Mouse (Mus musculus) common myeloid progenitor, adult 5-6 weeks (primary cell): ENCODE results near the gene Mad1l1. TPM values are rescaled to one million over a fixed set of nuclear protein-coding genes. Genes with fewer than 3 reads are reported as not detected.
"Not testable (repeated sequence)": the region's sequence is repeated elsewhere in the genome, so short reads cannot be mapped to it uniquely, and the experiment has no call there.

Experiments used
- ATAC-seq: replicated peaks from 2 replicates; pipeline ENCODE4 v1.8.0; 2016; ENCODE audit warnings: low read depth, mild to moderate bottlenecking, moderate TSS enrichment, inconsistent platforms; ENCODE audit not compliant: poor library complexity, severe bottlenecking
- total RNA-seq: library from RNA; stranded (forward); fragments of 200-1000, 187-1606 nt; gene quantifications from 2 replicates; pipeline ENCODE4 v1.2.3, GENCODE M21; 2017

Mad1l1 gene
- total RNA-seq: 54.5 and 60.1 TPM in 2 replicates

- peak; percentile 92 for ATAC-seq
Measured at GRCm38 (mm10) chr5:140321042-140321755, at the start of gene Mad1l1, which contains the start of gene Nudt1. Gene Mad1l1, minus strand, starts transcription at chr5:140321552. Gene Nudt1, plus strand, starts transcription at chr5:140321656.

GRCm38 (mm10) chr5:140370446-140371254 lies 49.3 kb upstream of the Mad1l1 start:
- no peak for ATAC-seq

- ATAC-seq: no peak
Measured at GRCm38 (mm10) chr5:140369466-140369865, 48.1 kb upstream of the Mad1l1 start.

GRCm38 (mm10) chr5:140368926-140369325 lies 47.6 kb upstream of the Mad1l1 start:
- ATAC-seq: no peak

GRCm38 (mm10) chr5:140368126-140368525 lies 46.8 kb upstream of the Mad1l1 start:
- not testable (repeated sequence) for ATAC-seq

- ATAC-seq: no peak
Measured at GRCm38 (mm10) chr5:140364415-140364814, 43.1 kb upstream of the Mad1l1 start.

- ATAC-seq: no peak
Measured at GRCm38 (mm10) chr5:140359930-140360674, 38.8 kb upstream of the Mad1l1 start.

GRCm38 (mm10) chr5:140357466-140357865 lies 36.1 kb upstream of the Mad1l1 start:
- no peak for ATAC-seq

GRCm38 (mm10) chr5:140355934-140356333 lies 34.6 kb upstream of the Mad1l1 start:
- peak; percentile 22; the same call in 1 of the 2 replicates for ATAC-seq

- ATAC-seq: no peak
Measured at GRCm38 (mm10) chr5:140352352-140352751, 31.0 kb upstream of the Mad1l1 start.

- ATAC-seq: no peak
Measured at GRCm38 (mm10) chr5:140350731-140351497, 29.6 kb upstream of the Mad1l1 start.

GRCm38 (mm10) chr5:140349882-140350281 lies 28.5 kb upstream of the Mad1l1 start:
- peak; percentile 59 for ATAC-seq

- ATAC-seq: no peak
Measured at GRCm38 (mm10) chr5:140346050-140346449, 24.7 kb upstream of the Mad1l1 start.

GRCm38 (mm10) chr5:140345244-140345643 lies 23.9 kb upstream of the Mad1l1 start:
- ATAC-seq: no peak

GRCm38 (mm10) chr5:140342880-140343279 lies 21.5 kb upstream of the Mad1l1 start:
- ATAC-seq: no peak

- ATAC-seq: no peak
Measured at GRCm38 (mm10) chr5:140339836-140340235, 18.5 kb upstream of the Mad1l1 start.

GRCm38 (mm10) chr5:140338779-140339178 lies 17.4 kb upstream of the Mad1l1 start:
- no peak for ATAC-seq

GRCm38 (mm10) chr5:140336680-140337079 lies 15.3 kb upstream of the Mad1l1 start:
- no peak for ATAC-seq

GRCm38 (mm10) chr5:140333631-140334030 lies 12.3 kb upstream of the Mad1l1 start:
- ATAC-seq: peak; percentile 59

- no peak for ATAC-seq
Measured at GRCm38 (mm10) chr5:140332519-140332918, 11.2 kb upstream of the Mad1l1 start.
